Mouse (Mus musculus) common myeloid progenitor, adult 5-6 weeks (primary cell): ENCODE measurements around the gene Rtp3. TPM values are rescaled to one million over a fixed set of nuclear protein-coding genes. Genes with fewer than 3 reads are reported as not detected.

ENCODE experiments used
- ATAC-seq: replicated peaks from 2 replicates; pipeline ENCODE4 v1.8.0; 2016; ENCODE audit warnings: low read depth, mild to moderate bottlenecking, moderate TSS enrichment, inconsistent platforms; ENCODE audit not compliant: poor library complexity, severe bottlenecking
- total RNA-seq: library from RNA; stranded (forward); fragments of 200-1000, 187-1606 nt; gene quantifications from 2 replicates; pipeline ENCODE4 v1.2.3, GENCODE M21; 2017

The Rtp3 gene
- total RNA-seq, 1 experiment from 2014 or later: not detected

- no peak for ATAC-seq
These were observed 4.8 kb downstream of the Rtp3 start for GRCm38 (mm10) chr9:110985541-110985940.

DNA sequence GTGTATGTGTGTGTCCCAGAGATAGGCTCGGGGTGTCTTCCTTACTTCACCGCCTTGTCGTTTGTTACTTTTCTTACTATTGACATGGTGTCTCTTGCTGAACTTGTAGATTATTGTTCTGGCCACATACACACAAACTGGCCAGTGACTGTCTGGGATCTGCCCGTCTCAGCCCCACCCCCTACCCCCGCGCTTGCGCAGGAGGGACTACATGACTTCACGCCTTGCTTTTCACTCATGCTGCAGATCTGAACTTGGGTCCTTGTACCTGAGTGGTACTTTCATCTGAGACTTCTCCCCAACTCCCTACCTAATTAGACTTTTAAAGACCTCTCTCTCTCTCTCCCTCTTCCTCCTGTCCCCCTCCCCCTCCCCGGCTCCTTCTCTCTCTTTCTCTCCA is 6.3 kb downstream of the Rtp3 start:
- no peak for ATAC-seq

GRCm38 (mm10) chr9:110982351-110982750 is 8.0 kb downstream of the Rtp3 start:
- no peak for ATAC-seq

GRCm38 (mm10) chr9:110979411-110979810 is 11.0 kb downstream of the Rtp3 start:
- no peak for ATAC-seq

DNA sequence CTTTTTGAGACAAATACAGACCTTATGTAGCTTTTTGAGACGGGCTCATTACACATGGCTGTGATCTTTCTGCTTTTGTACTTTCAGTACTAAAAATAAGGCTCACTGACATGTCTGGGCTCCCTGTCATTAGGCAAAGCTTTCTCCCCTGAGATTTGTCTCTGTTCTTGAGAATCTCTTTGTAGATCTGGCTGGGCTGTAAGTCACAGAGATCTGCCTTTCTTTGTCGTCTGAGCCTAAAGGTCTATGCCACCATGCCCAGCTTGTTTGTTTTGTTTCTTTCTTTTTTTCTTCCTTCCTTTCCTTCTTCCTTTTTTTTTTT is 24.5 kb downstream of the Rtp3 start:
- ATAC-seq: no peak

DNA sequence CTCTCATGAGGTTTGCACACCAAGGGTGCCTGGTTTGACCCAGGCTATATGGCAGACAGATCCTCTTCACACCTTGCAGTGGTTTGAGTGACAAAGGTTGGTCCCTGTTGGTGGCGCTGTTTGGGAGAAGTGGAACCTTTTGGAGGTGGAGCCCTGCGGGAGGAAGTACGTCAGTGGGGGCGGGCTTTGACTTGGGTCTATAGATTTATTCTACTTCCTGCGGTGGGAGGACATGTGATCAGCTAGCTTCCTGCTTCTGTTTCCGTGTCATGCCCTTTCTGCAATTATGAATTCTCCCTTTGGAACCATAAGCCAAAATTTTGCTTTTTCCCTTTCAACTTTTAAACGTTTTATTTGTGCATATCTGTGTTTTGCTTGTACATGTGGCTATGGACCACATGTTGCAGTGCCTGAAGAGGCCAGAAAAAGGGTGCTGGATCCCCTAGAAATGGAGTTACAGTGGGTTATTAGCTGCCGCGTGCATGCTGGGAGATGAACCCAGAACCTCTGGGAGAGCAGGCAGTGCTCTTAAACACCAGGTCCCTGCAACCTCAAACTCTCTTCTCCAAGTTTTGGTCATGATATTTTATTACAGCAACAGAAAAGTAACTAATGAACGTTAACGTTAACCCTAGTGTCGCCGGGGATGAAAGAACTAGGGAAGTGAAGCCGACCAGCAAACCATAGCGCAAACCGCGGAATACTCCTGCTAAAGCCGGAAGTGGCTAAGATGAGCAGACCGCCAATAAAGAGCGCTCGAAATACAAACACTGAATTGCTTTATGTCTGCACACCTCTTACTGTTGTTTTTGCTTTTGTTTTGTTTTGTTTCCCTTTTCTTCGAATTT is 25.1 kb downstream of the Rtp3 start:
- no peak for ATAC-seq

- no peak for ATAC-seq
These were observed 26.7 kb downstream of the Rtp3 start for GRCm38 (mm10) chr9:110963566-110964115.

DNA sequence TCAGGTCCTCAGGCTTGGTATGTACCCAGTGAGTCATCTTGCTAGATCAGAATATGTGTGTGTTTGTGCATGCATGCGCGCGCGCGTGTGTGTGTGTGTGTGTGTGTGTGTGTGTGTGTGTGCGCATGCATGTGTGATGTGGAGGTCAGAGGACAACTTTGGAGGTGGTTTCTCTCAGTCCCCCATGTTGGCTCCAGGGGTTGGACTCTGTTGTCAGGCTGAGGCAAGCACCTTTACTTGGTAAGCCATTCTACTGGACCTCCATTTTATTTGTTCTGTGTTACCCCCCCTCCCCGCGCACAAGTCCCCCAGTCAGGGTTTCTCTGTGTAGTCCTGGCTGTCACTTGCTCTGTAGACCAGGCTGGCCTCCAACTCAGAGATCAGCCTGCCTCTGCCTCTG is 29.0 kb downstream of the Rtp3 start:
- no peak for ATAC-seq

- ATAC-seq: no peak
These were observed 29.9 kb downstream of the Rtp3 start for GRCm38 (mm10) chr9:110960230-110961149.

GRCm38 (mm10) chr9:110959669-110960068 is 30.7 kb downstream of the Rtp3 start:
- ATAC-seq: no peak

DNA sequence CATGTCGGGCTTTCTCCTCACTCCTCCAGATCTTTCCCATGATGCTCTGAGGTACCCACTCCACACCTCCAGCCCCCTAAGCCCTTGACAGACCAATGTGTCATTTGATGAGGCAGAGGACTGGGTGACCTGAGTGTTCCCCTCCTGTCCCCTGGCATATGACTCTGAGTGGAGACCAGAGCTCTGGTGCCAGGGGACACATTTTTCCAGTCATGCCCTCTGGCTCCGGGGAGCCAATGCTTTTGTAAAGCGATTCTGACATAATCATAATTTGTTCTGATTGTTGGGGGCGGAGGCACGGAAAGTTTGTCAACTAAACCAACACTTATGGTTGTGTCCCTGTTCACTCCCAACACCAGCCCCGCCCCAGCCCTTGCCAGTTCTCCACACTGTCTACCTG is 34.4 kb downstream of the Rtp3 start:
- ATAC-seq: no peak

DNA sequence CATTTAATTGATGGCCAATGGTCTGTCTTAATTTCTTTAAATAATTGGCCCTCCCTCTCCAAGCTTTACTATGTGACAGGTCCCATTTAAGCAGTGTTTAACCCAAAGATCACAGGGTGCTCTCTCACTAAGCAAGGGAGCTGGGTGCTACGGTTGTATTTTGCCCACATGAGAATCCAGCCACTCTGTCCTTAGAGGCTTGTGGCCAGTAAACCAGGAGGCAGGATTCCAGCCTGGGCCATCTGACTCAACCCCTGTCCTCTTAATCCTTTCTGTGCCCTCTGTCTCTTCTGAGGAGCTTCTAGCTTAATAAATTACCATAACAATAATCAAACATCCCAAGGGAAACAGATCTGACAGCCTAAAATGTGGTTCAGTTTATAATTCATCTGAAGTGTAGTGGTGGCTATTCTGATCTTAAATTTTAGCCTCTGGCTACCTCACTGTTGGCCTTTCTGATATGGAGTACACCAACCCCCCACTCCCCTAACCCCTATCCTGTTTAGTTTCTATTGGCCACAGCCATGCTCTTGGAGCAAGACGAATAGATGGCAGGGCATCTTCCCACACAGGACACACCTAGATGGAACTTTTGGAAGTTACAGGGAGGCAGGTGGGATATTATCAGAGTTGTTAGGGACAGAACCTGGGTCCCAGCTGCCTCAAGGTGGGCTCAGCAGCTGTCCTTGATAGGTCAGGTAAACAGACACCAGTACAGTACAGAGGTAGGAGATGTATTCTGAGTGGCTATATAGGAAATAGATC is 35.5 kb downstream of the Rtp3 start:
- no peak for ATAC-seq

DNA sequence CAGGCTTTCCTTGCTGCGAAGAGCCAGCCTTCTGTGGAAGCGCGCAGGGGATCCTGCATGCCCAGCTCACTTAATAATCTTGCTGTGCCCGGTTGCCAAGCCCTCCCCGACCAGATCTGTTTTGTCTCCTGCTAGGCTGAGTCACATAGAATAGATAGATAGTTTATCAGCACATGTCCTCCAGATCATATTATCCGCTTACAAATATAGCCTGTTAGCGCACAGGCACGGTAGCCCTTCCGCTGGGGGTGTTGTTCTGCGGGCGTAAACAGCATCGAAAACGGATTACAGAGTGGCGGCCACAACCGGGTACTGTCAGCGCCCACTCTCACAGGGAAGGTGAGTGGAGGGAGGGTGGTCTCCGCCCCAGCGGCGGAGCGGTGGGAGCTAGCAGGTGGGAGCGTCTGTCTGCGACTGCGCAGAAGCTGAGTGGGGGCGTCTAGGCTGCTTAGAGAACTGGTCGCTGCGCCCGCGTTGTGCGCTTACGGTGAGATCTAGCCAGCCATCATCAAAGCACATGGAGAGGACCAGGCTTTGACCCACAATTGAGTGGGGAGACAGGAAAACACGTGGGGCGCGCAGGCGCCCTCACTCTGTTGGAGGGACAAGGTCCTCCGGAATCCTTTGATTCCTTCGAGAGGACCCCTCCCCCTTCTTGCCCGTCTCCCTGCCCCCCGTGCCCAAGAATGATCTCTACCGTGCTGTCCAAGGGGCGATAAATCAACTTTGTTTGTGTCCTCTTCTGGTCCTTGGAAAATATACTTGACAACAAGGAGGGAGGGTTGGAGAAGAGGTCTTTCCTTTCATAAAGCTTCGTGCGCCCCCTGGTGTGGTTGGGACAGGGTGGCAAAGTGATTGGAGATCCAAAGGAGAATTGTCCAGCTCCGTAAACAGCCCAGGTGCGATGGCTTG is 36.6 kb downstream of the Rtp3 start:
- peak; percentile 59 for ATAC-seq

- ATAC-seq: no peak
These were observed 37.3 kb downstream of the Rtp3 start for GRCm38 (mm10) chr9:110952931-110953549.

DNA sequence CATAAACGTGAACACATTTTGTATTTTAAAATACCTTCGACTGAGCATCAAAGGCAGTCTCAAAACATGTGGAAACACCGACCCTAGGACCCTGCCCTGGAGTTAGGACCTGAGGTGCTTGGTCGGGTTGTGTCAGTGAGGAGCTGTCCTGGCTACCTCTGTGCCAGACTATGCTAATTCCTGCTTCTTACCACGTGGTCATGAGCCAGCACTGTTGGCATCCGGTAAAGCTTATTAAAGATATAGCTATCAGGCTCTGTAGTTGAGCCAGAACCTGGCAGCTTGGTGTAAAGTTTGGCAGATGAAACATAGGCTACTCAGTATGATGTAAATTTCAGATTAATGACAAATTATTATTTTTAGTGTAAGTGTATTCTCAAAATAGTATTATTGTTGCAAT is 38.0 kb downstream of the Rtp3 start:
- ATAC-seq: peak; percentile 57

GRCm38 (mm10) chr9:110951866-110952265 is 38.5 kb downstream of the Rtp3 start:
- ATAC-seq: peak; percentile 48

GRCm38 (mm10) chr9:110951397-110951796 is 39.0 kb downstream of the Rtp3 start, which contains the start of gene Lrrc2:
Gene Lrrc2, plus strand, starts transcription at chr9:110951545.
- no peak for ATAC-seq

DNA sequence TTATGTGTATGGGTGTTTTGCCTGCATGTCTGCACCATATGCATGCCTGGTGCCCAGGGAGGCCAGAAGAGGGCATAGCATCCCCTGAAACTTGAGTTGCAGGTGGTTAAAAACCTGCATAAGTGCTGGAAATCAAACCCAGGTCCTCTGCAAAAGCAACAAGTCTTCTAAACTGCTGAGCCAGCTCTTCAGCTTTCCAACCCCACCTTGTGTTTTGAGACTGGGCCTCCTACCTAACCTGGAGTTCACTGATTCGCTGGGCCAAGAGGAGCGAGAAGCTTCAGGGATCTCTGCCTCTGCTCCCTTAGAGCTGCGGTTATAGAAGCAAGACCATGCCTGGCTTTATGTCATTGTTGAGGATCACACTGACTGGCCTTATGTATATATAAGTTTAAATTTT is 40.3 kb downstream of the Rtp3 start:
- no peak for ATAC-seq
